Mouse (Mus musculus) bone marrow, adult 2 months (tissue): Measurements from ENCODE around the gene Sec61a1. TPM values are rescaled to one million over a fixed set of nuclear protein-coding genes. Genes with fewer than 3 reads are reported as not detected.

ENCODE experiments used
- H3K27ac ChIP-seq: fragments of 200-500 bp; 2 replicates; pipeline ENCODE4 v1.5.1; 2012; ENCODE audit warnings: low read depth, mild to moderate bottlenecking, control low read depth, inconsistent platforms, low read length; ENCODE audit not compliant: control insufficient read depth, poor library complexity, insufficient read depth
- H3K4me1 ChIP-seq: fragments of 200-500 bp; 2 replicates; pipeline ENCODE4 v1.6.1; 2011; ENCODE audit warnings: low read length; ENCODE audit not compliant: control insufficient read depth, insufficient read depth
- H3K4me3 ChIP-seq: fragments of 200-500 bp; replicated peaks from 2 replicates; pipeline ENCODE3; 2011; ENCODE audit warnings: mild to moderate bottlenecking, low read depth, low read length, control low read depth; ENCODE audit not compliant: control insufficient read depth
- CTCF ChIP-seq: fragments of 200-500 bp; IDR thresholded peaks from 2 replicates; pipeline ENCODE4 v1.5.1; 2011; ENCODE audit warnings: low read length, control low read depth; ENCODE audit not compliant: control insufficient read depth, insufficient read depth
- POLR2A ChIP-seq: fragments of 200-500 bp; IDR thresholded peaks from 2 replicates; pipeline ENCODE4 v1.6.1; 2011; ENCODE audit warnings: low read depth, mild to moderate bottlenecking, control low read depth, low read length, borderline replicate concordance; ENCODE audit not compliant: control insufficient read depth
- WGBS: fragments of 180-500 bp; shearing (Covaris S2); methylation state at CpG from one replicate; pipeline ENCODE4 v1.1.7; 2018; 5-methylcytosine and 5-hydroxymethylcytosine counted together
- polyA plus RNA-seq: library from polyadenylated mRNA; stranded (reverse); fragments of >200 nt; gene quantifications from 2 replicates; pipeline ENCODE4 v1.2.4, GENCODE M21; 2011; ENCODE audit warnings: low replicate concordance; ENCODE audit not compliant: missing spikeins, insufficient read depth, insufficient read length

Sec61a1 gene
- polyA plus RNA-seq, 1 experiment: 40.5 TPM

- Histone ChIP-seq H3K4me1 (no peaks in the 10 kb centered on the region; the same call in 1 of the 2 replicates), H3K4me3 (no peak overlapping the region), H3K27ac (no peak overlapping the region)
- TF ChIP-seq POLR2A: no peak
- no peak for TF ChIP-seq CTCF
- 16% methylated on average over 4 of the region's 4 CpGs for WGBS
Observed at GRCm38 (mm10) chr6:88549137-88549814, 30.6 kb upstream of the Sec61a1 start.

DNA sequence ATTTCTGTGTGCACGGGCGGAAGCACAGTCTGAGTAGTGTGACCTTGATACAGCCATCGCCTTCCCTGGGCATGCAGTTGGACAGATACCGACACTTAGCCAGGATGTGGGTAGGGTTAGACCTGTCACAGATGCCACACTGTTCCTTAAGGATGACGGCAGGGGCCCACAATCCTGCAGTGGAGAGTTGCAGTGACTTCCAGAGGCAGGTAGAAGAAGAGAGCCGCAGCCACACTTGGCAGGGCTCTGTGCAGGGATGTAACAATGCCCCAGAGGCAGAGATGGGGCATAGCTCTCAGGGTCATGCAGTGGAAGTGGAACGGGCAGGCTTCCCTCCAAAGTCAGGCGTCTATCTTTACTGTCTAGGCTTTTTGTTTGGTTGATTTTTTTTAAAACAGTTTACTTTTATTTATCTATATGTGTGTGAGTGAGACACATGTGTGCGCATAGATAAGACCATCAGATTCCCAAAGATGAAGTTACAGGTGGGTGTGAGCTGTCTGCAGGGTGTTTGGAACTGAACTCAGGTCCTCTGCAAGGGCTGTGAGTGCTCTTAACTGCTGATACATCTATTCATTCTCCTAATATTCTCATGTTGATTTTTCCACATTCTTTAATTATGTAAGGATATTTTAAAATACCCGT lies 29.8 kb upstream of the Sec61a1 start:
- 69% methylated on average over 10 of the region's 10 CpGs for WGBS
- Histone ChIP-seq H3K4me1 (no peaks in the 10 kb centered on the region; the same call in 1 of the 2 replicates), H3K27ac (no peak overlapping the region; the same call in 1 of the 2 replicates), H3K4me3 (no peak overlapping the region)
- no peak for TF ChIP-seq CTCF
- TF ChIP-seq POLR2A: no peak

GRCm38 (mm10) chr6:88545397-88545790 lies 26.7 kb upstream of the Sec61a1 start:
- TF ChIP-seq POLR2A (no peak), CTCF (no peak)
- H3K4me1 ChIP-seq: no peaks in the 10 kb centered on the region; the same call in 1 of the 2 replicates

GRCm38 (mm10) chr6:88544644-88545396 lies 26.1 kb upstream of the Sec61a1 start:
- 26% methylated on average over 11 of the region's 11 CpGs for WGBS
- Histone ChIP-seq H3K4me1 (no peaks in the 10 kb centered on the region; the same call in 1 of the 2 replicates), H3K4me3 (no peak overlapping the region), H3K27ac (no peak overlapping the region)
- TF ChIP-seq CTCF: no peak
- TF ChIP-seq POLR2A: no peak

More at GRCm38 (mm10) chr6:88545397-88545790, 26.7 kb upstream of the Sec61a1 start:
- H3K4me3 ChIP-seq: no peak overlapping the region
- WGBS: 50% methylated on average over 10 of the region's 10 CpGs
- no peak overlapping the region for H3K27ac ChIP-seq

DNA sequence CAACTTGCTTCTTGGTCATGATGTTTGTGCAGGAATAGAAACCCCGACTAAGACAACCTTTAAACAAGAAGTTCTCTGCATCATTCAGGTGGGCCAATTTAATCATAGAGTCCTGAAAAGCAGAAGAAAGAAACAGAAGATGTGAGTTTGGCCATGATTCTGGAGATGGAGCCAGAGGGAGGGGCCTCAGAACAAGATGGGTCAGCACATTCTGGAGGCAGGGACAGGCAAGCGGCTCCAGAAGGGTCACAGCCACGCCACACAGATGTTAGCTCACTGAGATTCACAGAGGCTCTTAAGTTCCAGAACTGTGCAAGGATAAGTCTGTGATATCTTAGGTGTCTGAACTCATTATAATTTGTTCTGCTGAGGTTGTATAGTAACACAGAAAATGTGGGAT lies 25.5 kb upstream of the Sec61a1 start:
- Histone ChIP-seq H3K27ac (no peak overlapping the region), H3K4me1 (no peaks in the 10 kb centered on the region; the same call in 1 of the 2 replicates), H3K4me3 (no peak overlapping the region)
- WGBS: 74% methylated on average over 3 of the region's 3 CpGs
- TF ChIP-seq CTCF: no peak
- TF ChIP-seq POLR2A: no peak

- TF ChIP-seq POLR2A: no peak
- no peak for TF ChIP-seq CTCF
- WGBS: 76% methylated on average over 2 of the region's 2 CpGs
- Histone ChIP-seq H3K4me1 (no peaks in the 10 kb centered on the region), H3K27ac (no peak overlapping the region), H3K4me3 (no peak overlapping the region)
Observed at GRCm38 (mm10) chr6:88540093-88540755, 21.5 kb upstream of the Sec61a1 start.

- H3K27ac ChIP-seq: no peak overlapping the region
- TF ChIP-seq CTCF: no peak
- TF ChIP-seq POLR2A: no peak
Observed at GRCm38 (mm10) chr6:88530306-88530705, 11.6 kb upstream of the Sec61a1 start.

GRCm38 (mm10) chr6:88524056-88524455 lies 5.4 kb upstream of the Sec61a1 start:
- TF ChIP-seq CTCF (no peak), POLR2A (no peak)
- Histone ChIP-seq H3K4me1 (peaks cover 3% of the 10 kb centered on the region; the same call in 1 of the 2 replicates), H3K4me3 (no peak overlapping the region), H3K27ac (no peak overlapping the region)
- 82% methylated on average over 4 of the region's 4 CpGs for WGBS

More at GRCm38 (mm10) chr6:88530306-88530705, 11.6 kb upstream of the Sec61a1 start:
- Histone ChIP-seq H3K4me1 (no peaks in the 10 kb centered on the region), H3K4me3 (no peak overlapping the region)
